Mouse (Mus musculus) lung, postnatal 14 days (tissue): ENCODE results near the gene Cyp19a1.

Experiments
- DNase-seq: peaks from one replicate; pipeline ENCODE4 v3.0.0; 2021

The Cyp19a1 gene

GRCm38 (mm10) chr9:54168425-54168824 is 99.5 kb downstream of the Cyp19a1 start:
- DNase-seq, result no peak

- no peak for DNase-seq
Measured at GRCm38 (mm10) chr9:54163117-54163516, 104.8 kb downstream of the Cyp19a1 start.

- DNase-seq, result no peak
Measured at GRCm38 (mm10) chr9:54153679-54154078, 114.2 kb downstream of the Cyp19a1 start.

- DNase-seq, result no peak
Measured at GRCm38 (mm10) chr9:54139191-54139590, 128.7 kb downstream of the Cyp19a1 start.
